Mouse (Mus musculus): Measurements from ENCODE around the gene Mad2l1bp.

GRCm38 (mm10) chr17:46108286-46108685 lies 45.1 kb downstream of the Mad2l1bp start:
- TF ChIP-seq CTCF (conservative IDR thresholded peaks at IDR 0.05; ENCODE audit: insufficient read depth, insufficient read length, low read depth, low read length) (no peak), POLR2A (IDR thresholded peaks at IDR 0.05; ENCODE audit: low read depth, low read length) (no peak)
